Mouse (Mus musculus) right cerebral cortex, postnatal 10 days (tissue): ENCODE data around the gene Mip.
"Not testable (repeated sequence)": the region's sequence is repeated elsewhere in the genome, so short reads cannot be mapped to it uniquely, and the experiment has no call there.

Experiments used
- DNase-seq, 2 experiments: peaks; one replicate each; pipeline ENCODE4 v3.0.0; 2021; ENCODE audit warnings: low spot score in 2 of 2

Gene Mip

GRCm38 (mm10) chr10:128247020-128247732 is 21.5 kb downstream of the Mip start:
- DNase-seq = no peak

DNA sequence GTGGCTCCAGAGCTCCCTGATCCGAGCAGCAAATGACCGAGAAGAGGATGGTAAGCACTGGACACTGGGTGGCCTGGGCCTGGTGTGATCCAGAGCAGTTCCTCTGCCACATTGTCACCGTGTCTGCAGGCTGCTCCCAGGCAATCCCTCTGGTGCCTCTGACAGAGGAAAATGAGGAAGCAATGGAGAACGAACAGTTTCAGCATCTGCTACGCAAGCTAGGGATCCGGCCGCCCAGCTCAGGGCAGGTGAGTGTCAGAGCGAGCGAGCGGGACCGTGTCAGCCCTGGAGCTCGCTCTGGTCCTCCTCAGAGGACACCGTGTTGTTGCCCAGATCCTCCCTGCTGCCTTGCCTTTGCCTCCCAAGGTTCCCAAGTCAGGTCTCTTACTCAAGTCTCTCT is 24.9 kb downstream of the Mip start:
- no peak for DNase-seq

DNA sequence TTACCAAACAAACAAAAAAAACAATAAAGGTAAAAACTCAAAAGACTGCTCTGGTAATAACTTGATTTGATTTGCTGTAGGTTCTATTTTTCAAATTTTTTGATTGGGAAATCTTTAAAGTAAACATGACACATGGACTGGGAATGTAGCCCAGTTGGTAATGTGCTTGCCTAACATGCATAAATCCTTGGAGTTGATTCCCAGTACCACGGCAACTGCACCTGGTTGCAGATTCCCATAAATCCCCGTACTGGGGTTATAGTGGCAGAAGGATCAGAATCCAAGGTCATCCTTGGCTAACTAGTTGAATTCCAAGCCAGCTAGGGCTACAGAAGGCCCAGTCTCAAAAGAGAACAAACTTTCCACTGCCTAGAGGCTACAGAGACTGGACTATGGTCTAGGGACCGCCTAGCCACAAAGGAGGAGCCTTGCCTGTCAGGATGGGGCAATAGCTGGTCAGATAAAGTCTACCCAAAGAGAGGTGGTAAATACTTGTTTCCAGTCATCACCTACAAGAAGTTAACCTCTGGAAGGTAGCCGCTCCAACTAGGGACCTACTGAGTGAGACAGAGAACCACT is 28.1 kb downstream of the Mip start, which contains the start of gene Apon:
Gene Apon (plus strand): TSS at position 420 of the 579 bp plus-strand sequence.
- no peak for DNase-seq

DNA sequence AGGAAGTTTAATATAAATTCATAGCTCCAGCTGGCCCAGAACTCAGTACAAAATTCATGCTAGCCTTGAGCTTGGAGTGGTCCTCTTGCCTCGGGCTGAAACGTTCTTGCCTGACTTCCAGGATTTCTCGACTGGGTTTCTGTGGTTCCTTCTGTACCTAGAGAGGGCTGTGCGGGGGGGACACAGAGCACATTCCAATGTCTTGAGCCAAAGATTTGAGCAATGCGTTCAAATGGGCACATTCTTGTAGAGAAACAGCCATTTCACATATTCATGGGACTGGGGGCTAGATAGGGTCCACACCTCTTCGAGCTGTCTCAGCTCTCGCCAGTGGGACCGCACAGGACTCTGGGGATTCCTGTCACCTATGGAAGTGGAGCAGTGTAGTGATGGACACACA is 30.3 kb downstream of the Mip start:
- DNase-seq = no peak

GRCm38 (mm10) chr10:128256328-128256727 is 30.7 kb downstream of the Mip start:
- DNase-seq = no peak

DNA sequence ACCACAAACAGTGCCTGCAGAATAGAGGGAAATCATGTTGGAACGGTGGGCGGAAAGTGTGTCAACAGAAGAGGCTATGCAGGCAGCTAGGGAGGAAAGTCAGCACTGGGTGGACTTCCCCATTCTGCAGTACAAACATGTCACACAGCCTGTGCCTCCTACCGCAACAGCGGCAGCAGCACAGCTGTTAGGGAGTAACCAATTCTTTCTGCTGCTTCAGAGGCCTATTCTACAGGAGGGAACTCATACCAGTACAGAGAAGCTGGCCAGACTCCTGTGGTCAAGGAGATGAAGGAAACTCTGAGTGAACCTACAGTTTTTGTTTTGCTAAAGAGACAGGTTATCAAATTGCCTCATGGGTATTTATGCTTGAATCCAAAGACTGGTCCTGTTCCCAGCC is 33.3 kb downstream of the Mip start:
- DNase-seq = no peak

DNA sequence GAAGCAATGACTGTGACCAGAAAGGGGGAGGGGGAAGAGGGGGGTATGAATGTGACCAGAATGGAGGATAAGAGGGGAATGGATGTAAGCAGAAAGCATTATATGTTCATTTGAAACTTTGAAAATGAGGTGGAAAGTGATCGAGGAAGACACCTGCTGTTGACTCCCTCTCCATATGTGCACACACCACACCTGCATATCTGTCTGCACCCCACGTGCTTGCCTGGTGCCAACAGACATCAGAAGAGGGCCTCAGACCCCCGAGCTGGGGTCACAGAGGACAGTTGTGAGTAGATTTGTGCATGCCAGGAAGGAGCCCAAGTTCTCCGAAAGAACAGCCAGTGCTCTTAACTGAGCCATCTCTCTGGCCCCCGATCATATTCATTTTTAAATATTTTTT is 34.3 kb downstream of the Mip start:
- no peak for DNase-seq

DNA sequence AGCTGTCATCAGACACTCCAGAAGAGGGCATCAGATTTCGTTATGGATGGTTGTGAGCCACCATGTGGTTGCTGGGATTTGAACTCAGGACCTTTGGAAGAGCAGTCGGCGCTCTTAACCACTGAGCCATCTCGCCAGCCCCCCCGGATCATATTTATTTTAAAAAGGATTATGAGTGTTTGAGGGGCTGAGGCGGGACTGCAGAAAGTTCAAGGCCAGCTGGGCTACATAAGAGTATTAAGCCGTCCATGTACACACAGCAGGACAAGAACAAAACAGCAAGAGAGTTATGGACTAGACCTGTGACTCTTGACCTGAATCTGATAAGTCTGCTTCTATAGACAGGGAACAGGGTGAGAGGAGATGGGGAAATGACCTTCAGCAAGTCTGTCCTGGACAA is 34.7 kb downstream of the Mip start:
- not testable (repeated sequence) for DNase-seq

DNA sequence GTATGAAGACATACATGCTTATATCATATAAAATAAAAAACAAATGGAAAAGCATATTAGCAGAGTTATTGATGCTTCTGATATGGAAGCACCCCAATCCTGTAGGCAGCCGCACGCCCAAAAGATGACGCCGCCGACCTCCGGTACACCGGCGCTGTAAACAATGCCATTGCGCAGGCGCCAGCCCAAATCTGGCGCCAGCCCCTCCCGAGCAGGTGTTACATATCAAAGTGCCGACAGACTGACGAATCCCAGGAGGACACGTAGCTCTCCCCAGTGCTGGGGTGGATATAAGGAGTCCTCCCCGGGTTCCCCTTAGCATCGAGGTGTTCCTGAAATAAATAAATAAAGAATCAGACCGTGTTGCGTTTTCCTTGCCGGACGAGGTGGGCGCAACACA is 36.7 kb downstream of the Mip start:
- no peak for DNase-seq

DNA sequence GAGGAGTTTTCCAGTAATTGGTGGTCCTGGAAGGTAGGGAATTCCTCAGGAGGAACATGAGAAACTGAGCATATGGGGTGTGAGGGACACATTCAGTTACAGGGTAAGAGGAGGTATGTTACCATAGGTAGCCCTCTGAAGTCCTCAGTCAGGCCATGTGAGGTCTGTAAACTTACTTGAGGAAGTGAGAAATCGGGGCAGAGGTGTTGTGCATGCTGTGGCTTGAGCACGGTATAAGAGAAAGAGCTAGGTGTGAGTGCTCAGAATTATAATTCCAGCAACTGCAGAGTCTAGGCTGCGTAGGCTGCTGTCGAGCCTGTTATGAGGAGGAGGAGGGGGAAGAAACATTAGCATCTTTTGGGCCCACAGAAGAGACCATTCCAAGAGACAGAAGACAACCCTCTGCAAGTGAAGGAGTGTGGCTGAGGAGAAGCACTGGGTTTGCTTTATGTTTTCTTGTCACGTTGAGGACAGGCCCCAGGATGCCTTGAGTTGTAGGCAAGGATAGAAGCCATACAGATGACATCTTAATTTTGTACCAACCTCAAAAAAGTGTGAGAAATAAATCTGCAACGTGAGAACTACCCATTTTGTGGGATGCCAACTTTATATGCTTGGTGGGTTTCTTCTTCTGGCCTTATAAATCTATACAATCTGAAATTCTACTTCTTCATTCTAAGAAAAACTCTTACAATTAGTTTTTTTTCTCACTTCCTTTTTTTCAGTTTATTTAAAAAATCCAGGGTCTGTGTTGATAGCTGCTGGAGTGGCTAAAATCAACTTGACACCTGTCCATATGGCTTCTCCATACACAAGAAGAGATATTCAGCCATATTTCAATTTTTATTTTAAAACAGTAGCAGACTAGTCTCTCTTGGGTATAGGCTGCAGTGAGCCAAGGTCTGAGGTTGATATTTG is 38.0 kb downstream of the Mip start:
- no peak for DNase-seq

GRCm38 (mm10) chr10:128268371-128268770 is 42.7 kb downstream of the Mip start, which contains the start of gene Apof:
Apof (plus strand) TSS chr10:128268671.
- no peak for DNase-seq

GRCm38 (mm10) chr10:128269206-128269910 is 43.7 kb downstream of the Mip start:
- DNase-seq = no peak

DNA sequence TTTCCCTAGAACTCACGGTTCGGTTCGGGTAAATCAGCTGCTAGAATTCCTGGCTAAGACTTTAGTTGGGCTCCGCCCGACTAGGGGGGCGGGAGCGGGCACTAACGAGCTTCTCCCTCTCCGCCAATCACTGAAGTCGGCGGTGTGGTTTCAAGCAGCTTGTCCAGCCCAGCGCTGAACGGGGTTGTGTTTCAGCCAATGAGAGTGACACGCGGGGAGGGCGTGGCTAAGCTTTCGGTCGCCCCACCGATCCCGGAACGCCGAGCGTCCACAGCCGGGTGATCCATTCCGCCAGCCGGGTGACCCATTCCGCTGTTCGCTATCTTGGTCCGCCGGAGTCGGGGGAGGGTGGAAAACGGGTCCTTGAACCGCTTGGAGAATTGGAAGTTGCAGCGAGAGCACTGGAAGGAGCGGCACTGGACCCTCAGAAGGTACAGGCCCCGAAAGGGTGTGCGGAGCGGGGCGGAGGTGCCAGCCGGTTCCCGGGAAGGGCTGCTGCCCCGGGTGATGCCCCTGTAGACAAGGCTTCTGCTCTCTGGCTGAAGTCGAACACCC is 44.7 kb downstream of the Mip start, which contains the start of gene Stat2:
Gene Stat2 (plus strand): TSS at position 273 of the 555 bp plus-strand sequence.
- peak; percentile 99 for DNase-seq

DNA sequence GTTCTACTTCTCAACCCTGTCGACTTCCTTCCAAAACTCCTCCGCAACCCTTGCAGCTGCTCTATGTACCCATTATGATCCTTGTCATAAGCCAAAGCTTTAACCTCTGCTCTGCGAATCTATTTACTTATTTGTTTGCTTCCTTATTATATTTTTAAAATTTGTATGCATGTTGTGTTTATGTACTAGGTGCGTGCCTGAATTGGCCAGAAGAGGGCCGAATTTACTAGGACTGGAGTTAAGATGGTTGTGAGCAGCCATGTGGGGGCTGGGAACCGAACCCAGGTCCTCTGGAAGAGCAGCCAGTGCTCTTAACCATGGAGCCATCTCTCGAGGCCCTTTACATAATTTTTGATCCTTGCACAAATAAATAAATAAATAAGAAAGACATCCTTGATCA is 45.2 kb downstream of the Mip start:
- no peak for DNase-seq

DNA sequence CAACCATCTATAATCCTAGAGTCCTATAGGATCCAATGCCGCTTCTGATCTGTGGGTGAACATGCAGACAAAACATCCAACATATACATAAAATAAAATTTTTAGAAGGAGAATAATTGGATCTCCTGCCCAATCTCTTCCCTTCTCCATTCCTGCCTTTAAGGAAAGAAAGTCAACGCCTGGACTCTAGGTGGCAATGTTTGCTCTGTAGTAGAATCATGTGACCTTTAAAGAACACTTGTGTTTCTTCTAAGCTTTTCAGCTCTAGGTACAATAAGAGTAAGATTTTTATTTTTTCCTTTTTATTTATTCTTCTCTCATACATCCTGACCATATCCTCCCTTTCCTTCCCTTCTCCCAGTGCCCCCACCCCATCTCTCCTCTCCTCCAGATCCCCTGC is 46.2 kb downstream of the Mip start:
- no peak for DNase-seq

- not testable (repeated sequence) for DNase-seq
These were observed 47.3 kb downstream of the Mip start for GRCm38 (mm10) chr10:128272819-128273439.

GRCm38 (mm10) chr10:128275374-128275773 is 49.7 kb downstream of the Mip start:
- DNase-seq = not testable (repeated sequence)

GRCm38 (mm10) chr10:128278158-128278557 is 52.5 kb downstream of the Mip start:
- DNase-seq = no peak

DNA sequence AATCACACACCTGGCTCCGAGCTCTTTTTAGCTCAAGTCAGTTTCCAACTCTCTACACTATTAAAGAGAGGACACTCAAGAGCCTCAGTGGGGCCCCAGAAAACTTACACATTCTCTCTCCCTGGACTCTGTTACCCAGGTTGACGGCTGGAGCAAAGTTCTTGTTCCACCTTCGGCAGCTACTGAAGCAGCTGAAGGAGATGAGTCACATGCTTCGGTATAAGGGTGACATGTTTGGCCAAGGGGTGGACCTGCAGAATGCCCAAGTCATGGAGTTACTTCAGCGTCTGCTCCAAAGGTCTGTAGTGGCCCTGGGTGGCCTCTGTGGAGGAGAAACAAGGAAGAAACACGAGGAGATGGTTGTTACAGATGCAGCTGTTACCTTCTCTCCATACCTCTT is 55.3 kb downstream of the Mip start:
- DNase-seq = no peak
